Mouse (Mus musculus) Patski (cell line): ENCODE results near the gene Ttll6. TPM values are rescaled to one million over a fixed set of nuclear protein-coding genes. Genes with fewer than 3 reads are reported as not detected.

ENCODE experiments used
- ATAC-seq: fragments of 100-300 bp; one replicate; pipeline ENCODE4 v1.8.0; 2021
- CTCF ChIA-PET: fragments of 350-600 bp; sonication (Branson Sonifier 250); formaldehyde crosslinking; loops from one replicate; lab custom pipeline; 2022; ENCODE audit warnings: inconsistent platforms; lab: Charles Lee
- POLR2A ChIA-PET: fragments of 350-600 bp; sonication (Branson Sonifier 250); formaldehyde crosslinking; loops from one replicate; lab custom pipeline; 2022; ENCODE audit warnings: antibody characterized with exemption, inconsistent platforms; lab: Charles Lee
- DNase-seq: peaks from one replicate; pipeline ENCODE4 v3.0.0-alpha.2; 2011; ENCODE audit warnings: low read depth, low spot score
- H3K27me3 ChIP-seq: fragments of 371-371 bp; one replicate; pipeline ENCODE4 v1.5.1; 2021
- CTCF ChIP-seq: fragments of 100-300 bp; IDR thresholded peaks from one replicate; pipeline ENCODE4 v1.5.1; 2021
- in situ Hi-C: fragments of 300-500 bp; cut with MboI; formaldehyde crosslinking; loops from 3 replicates; pipeline ENCODE4 v1.11.1; 2018; ENCODE audit warnings: low pct_unique_long_range_greater_than_20kb, mixed read lengths
- polyA plus RNA-seq: library from polyadenylated mRNA; unstranded; gene quantifications from one replicate; pipeline ENCODE4 v1.2.3, GENCODE M21; 2021

Gene Ttll6
- polyA plus RNA-seq, 1 experiment from 2014 or later, result 0.13 TPM

DNA sequence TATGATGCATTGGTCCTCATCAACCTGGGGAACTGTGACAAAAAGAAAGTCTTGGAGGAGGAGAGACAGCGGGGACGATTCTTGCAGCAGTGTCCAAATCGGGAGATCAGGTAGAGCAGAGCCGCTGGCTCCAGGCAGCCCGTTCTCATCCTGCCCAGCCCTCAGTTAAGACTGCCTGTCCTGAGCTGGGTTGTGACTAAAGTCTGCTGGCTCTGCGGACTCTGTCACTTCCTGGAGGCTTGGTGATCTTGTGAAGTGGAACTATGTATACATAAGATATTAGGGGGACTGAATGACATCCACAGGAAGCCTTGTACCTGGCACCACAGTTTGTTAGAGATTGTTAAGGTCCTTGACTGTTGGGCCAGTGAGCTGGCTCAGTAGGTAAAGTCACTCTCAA is 13.9 kb downstream of the Ttll6 start:
- in situ Hi-C loops, result no loop called here
- ATAC-seq (no peak), DNase-seq (no peak)
- CTCF ChIA-PET, result interaction anchor here (1.3 to 2.2 kb wide), 3 partner anchors 14 to 93 kb away, joined by 3 to 5 read pairs (median 4); partner anchors contain the start of gene Ttll6
- no peaks in the 10 kb centered on the region for H3K27me3 ChIP-seq
- POLR2A ChIA-PET, result interaction anchor here (0.7 kb wide), 1 partner anchor 67 kb away, joined by 4 read pairs; no protein-coding TSS in a partner anchor
- no peak for TF ChIP-seq CTCF

DNA sequence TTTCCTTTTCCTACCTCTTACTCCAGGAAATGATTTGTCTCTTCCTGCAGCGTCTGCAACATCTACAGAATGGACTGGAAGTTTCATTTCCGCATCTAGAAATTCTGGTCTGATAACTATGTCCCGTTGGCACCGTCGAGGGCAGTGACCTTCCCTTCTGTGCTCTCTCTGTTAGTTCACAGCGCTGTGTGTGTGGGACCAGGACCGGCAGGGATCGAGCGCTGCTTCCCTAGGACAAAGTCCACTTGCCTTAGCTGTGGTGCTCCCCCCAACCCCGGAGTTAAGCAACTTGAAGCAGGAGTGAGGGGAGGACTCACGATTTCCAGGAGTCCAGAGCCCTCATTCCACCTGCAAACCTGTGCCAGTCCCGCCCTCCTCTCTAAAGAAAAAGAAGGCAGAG is 31.2 kb downstream of the Ttll6 start:
- TF ChIP-seq CTCF, result no peak
- DNase-seq, result no peak
- in situ Hi-C loops, result no loop called here
- CTCF ChIA-PET, result no interaction called here
- no peaks in the 10 kb centered on the region for H3K27me3 ChIP-seq
- POLR2A ChIA-PET, result no interaction called here
- ATAC-seq, result no peak

DNA sequence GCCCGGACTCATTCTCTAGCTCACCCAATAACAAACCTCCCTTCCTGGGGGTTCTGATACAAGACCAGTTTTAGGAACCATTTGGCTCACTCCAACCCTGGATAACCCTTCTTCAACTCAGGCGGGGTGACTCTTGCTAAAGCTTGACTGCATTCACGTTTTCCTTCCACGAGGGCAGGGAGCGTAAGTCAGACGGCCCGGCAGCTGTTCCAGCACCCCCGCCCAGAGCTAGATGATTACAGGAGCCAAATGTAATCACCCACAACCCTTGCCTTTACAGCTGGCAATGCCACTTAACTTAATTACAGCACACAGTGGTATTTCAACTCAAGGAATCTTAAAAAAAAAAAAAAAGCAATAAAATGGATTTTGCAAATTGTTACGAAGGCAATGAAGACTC is 34.5 kb downstream of the Ttll6 start:
- in situ Hi-C loops, result no loop called here
- peaks cover 4% of the 10 kb centered on the region for H3K27me3 ChIP-seq
- POLR2A ChIA-PET, result interaction anchor here (1.0 kb wide), 1 partner anchor 10 kb away, joined by 3 read pairs; no protein-coding TSS in a partner anchor
- DNase-seq (no peak), ATAC-seq (no peak)
- CTCF ChIA-PET, result interaction anchor here (1.2 kb wide), 1 partner anchor 13 kb away, joined by 3 read pairs; no protein-coding TSS in a partner anchor
- TF ChIP-seq CTCF, result no peak

DNA sequence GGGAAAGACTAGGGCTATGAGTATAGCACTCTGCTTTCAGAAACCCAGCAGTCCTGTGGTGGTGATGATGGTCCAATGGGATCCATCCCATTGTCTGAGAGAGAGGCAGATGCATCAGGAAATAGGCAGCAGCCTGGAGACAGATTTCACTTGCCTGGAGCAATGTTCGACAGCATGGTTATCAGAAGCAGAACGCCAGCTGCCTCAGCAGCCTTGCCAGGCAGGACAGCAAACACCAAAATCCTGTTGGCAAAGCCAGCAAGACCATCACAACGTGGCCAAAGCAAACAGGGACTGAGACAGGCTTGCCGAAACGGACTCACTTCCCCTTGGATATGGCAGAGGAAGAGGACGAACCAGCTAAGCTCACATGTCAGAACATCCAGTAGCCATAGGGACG is 35.4 kb downstream of the Ttll6 start:
- TF ChIP-seq CTCF, result no peak
- in situ Hi-C loops, result no loop called here
- POLR2A ChIA-PET, result interaction anchor here (1.0 kb wide), 1 partner anchor 9 kb away, joined by 3 read pairs; no protein-coding TSS in a partner anchor
- ATAC-seq, result no peak
- no peak for DNase-seq
- peaks cover 8% of the 10 kb centered on the region for H3K27me3 ChIP-seq
- CTCF ChIA-PET, result interaction anchor here (1.2 to 1.3 kb wide), 2 partner anchors 12 to 13 kb away, joined by 3 to 4 read pairs; no protein-coding TSS in a partner anchor

DNA sequence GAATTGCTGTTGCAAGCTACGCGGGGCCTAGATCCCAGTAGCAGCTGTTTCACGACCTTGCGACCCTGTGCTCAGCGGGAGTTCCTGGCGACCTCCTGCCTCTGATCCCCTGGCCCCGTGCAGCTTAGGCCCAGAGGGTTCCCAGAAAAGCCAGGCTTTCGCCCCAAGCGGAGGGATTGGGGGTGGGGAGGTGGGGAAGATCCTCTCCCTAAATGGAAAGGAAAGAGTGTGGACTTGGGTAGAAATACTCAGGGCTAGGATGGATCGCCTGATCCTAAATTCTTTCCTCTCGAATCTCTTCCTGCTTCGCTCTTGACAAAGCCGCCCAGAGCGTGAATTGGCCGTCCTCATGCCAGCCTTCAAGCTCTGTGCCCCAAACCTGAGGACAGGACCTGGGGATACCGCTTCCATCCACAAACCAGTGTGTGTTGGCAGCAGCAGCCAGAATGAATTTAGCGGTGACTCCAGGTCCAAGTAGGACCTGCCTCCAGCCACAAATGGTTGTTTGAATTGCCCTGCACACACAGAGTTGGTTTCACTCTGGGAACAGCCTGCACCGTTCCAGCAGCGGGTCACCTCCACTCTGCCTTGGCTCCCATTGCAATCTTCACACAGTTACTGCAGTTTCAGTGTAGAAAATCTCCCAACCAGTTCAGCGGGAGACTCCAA is 37.3 kb downstream of the Ttll6 start:
- DNase-seq, result no peak
- no peak for TF ChIP-seq CTCF
- peaks cover 8% of the 10 kb centered on the region for H3K27me3 ChIP-seq
- ChIA-PET CTCF (no interaction called here), POLR2A (no interaction called here)
- ATAC-seq, result no peak
- in situ Hi-C loops, result no loop called here

DNA sequence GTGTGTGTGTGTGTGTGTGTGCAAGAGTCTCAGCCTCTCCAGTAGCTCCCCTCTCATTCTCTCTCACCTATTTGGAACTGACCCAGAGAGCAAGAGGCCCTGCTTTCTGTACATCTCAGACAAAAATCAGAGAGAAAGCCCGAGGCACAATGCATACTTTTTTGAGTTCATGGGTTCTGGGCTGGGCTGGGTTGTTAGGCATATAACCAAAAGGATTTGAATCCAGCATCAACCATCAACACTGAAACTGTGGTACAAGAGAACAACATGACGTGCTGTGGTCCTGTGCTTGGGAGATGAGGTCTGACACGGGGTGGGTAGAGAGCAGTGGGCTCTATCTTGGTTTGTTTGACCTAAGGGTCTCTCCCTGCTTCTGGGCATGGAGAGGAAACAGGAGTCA is 38.0 kb downstream of the Ttll6 start:
- in situ Hi-C loops, result no loop called here
- ATAC-seq (no peak), DNase-seq (no peak)
- ChIA-PET POLR2A (no interaction called here), CTCF (no interaction called here)
- H3K27me3 ChIP-seq, result peaks cover 8% of the 10 kb centered on the region
- TF ChIP-seq CTCF, result no peak

DNA sequence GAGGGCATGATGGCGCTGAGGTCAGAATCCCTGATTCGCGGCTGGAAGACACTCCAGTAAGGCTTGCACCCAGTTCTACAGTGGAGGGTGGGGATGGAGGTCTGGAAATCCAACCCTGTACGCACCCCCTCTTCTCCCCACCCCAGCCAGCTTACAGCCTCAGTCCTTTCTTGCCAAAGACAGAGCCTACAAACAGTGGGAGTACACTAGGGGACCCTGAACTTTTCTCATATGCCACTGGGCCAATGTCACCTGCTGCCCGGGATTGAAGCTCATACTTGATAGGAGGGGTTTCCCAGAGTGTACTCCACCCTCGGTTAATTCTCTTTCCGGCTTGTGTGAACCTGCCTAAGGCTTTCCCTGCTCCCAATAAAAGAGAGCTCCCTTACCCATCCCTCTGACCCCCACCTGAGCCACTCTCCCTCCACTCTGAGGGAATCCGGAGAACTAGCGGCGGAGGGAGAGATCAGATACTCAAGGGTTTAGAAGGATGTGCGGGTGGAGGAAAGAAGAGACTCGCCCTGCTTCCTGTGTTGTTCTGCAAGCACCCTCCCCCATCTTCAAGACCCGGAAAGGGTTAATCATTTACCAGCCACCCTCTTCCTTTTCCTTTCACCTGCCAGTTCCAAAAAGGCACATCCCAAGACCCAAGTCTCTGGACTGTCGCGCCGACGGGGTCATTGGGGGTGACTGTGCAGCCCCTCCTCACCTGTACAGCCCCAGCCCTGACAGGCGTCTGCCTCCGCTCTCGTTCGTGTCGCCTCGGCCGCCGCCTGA is 39.1 kb downstream of the Ttll6 start:
- ChIA-PET CTCF (no interaction called here), POLR2A (interaction anchor here (0.7 kb wide), 1 partner anchor 958 kb away, joined by 5 read pairs; no protein-coding TSS in a partner anchor)
- peaks cover 14% of the 10 kb centered on the region for H3K27me3 ChIP-seq
- DNase-seq, result no peak
- ATAC-seq, result no peak
- TF ChIP-seq CTCF, result no peak
- in situ Hi-C loops, result no loop called here

DNA sequence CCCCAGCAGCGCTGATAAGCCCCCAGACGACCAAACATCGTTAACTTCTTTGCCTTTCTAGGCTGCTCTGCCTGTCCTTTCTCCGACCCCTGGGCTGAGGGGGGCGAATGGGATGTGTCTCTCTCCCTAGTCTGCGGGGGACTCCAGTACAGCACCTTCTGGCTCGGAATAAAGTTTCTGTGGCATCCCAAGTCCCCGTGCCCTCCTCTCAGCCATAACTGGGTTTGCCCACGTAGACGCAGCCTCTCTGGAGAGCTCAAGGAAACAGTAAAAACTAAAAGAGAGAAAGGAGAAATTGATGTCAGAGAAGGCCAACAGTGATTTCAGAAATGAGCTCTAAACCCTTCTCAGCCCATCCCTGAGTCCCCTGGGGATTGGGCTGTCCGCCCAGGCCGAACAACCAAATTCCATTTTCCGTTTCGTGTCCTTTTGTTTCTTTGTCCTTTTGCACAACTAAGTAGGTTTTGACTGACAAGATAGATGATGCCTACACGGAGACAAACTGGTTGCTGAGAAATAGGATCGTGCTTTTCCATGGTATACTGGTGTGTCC is 39.8 kb downstream of the Ttll6 start:
- in situ Hi-C loops, result no loop called here
- TF ChIP-seq CTCF, result no peak
- ATAC-seq (no peak), DNase-seq (no peak)
- H3K27me3 ChIP-seq, result peaks cover 14% of the 10 kb centered on the region
- ChIA-PET POLR2A (interaction anchor here (0.7 kb wide), 1 partner anchor 957 kb away, joined by 5 read pairs; no protein-coding TSS in a partner anchor), CTCF (no interaction called here)

DNA sequence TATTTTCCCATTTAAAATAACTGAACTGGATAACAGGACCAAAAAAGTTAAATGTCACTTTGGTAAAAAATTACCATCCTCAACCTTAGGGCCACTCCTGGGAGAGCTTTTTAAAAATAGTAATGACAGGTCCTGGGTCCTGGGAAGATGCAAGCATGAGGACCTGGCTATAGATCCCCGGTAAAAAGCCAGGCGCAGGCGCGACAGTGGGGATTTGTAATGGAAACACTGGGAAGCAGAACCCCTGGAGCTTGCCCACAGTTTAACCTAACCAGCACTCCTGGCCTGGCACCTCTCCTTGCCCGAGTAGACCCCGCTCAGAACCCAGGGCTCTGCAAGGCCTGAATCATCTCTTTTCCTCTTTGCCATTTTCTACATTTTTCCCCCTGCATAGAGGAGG is 41.3 kb downstream of the Ttll6 start:
- in situ Hi-C loops, result no loop called here
- no peak for TF ChIP-seq CTCF
- DNase-seq, result no peak
- H3K27me3 ChIP-seq, result peaks cover 18% of the 10 kb centered on the region
- ChIA-PET POLR2A (no interaction called here), CTCF (no interaction called here)
- no peak for ATAC-seq

DNA sequence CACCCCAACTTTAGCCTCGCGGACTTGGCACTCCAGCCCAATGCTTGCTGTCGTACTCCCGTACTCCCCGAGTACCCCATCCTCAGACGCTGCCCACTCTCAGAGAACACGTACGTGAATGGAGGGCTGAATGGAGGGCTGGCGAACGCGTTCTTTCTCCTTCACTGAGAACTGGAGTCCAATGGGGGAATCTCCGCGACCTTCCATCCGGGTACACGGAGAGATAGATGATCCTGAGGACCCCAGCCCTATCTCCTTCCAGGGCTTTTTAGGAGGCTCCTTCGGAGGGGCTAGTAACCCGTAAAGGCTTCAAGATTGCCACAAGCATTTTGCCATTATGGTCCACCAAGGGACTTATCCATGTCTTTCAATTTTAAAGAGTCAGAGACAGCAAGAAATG is 41.9 kb downstream of the Ttll6 start:
- in situ Hi-C loops, result no loop called here
- ChIA-PET POLR2A (no interaction called here), CTCF (no interaction called here)
- peaks cover 22% of the 10 kb centered on the region for H3K27me3 ChIP-seq
- DNase-seq (no peak), ATAC-seq (no peak)
- no peak for TF ChIP-seq CTCF
